7 mouse cellular contexts compared by ENCODE assay signal in the genomic region with DNA sequence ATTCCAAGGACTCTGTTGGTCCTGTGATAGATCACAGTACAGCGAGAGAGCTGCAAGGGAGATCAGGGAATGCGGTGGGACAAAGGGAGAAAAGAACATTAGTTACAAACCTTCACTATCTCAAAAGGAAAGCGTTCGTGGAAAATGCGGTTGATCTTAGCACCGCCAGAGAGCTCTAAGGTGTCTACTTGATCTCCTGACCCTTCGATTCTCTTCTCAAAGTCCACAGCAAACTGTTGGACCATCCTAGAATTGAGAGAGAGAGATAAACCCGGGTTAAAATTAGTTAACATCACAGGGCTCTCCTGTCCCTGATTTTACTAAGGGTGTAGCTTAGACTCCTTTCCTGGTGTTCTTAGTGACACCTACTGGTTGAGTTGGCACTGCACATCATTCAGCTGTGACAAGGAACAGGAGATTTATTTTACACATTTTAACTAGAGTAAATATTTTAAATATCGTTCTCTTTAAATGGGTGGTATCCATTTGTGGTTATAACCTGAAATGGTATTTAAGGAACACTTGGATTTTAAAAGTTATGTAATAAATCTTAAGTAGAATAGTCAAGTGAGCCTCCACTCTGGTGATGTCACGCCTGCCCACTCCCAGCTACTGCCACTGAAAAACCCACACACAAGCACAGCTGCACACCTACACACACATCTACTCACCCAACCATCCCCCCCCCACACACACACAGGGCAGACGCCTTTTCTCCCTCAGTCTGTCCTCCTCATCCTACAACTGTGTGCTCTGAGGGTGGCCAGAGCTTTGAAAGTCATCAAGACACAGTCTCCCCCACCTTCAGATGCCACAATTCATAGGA.
DNase-seq lines count a peak whose midpoint lies in the region; ATAC-seq and TF ChIP-seq lines count a peak whose summit lies in the region.

No protein-coding gene starts in this region.

- no peak for TF ChIP-seq EP300 in heart, postnatal 0 days (IDR thresholded peaks at IDR 0.05; ENCODE audit: low read depth)

- H3K9me3 ChIP-seq in heart, postnatal 0 days (replicated peaks; ENCODE audit: control insufficient read depth, low read length), result no peaks in the 10 kb centered on the region

- no peaks in the 10 kb centered on the region for H3K27me3 ChIP-seq in heart, postnatal 0 days (ENCODE audit: control insufficient read depth, insufficient read depth, low read length)

- WGBS in heart, postnatal 0 days, result 26% methylated on average over 11 of the region's 11 CpGs
- 37% methylated on average over 11 of the region's 11 CpGs for WGBS in large intestine, adult 2 months

- peak; percentile 80 for ATAC-seq in CD4-positive, CD25-positive, alpha-beta regulatory T cell, adult 4 months
- peak; percentile 80 for ATAC-seq in heart, postnatal 0 days (ENCODE audit: insufficient read depth, low read depth)
- peak; percentile 91 for ATAC-seq in megakaryocyte-erythroid progenitor cell, adult 5-6 weeks (replicated peaks; ENCODE audit: low FRiP score, low TSS enrichment, poor library complexity, severe bottlenecking)

- peak; percentile 56 for DNase-seq in A20 (ENCODE audit: low read depth, low spot score)
- peak; percentile 51 for DNase-seq in embryo, embryonic 11.5 days (ENCODE audit: low read depth, low spot score)
- peak; percentile 61 for DNase-seq in heart, postnatal 0 days (ENCODE audit: low spot score)
- peak; percentile 21 for DNase-seq in large intestine, adult 2 months (ENCODE audit: low read depth, low spot score)
- DNase-seq in thymus, postnatal 14 days, result peak; percentile 34

- H3K4me3 ChIP-seq in heart, postnatal 0 days (ENCODE audit: low read depth, low read length), result peak overlapping the region; percentile 21

- H3K4me2 ChIP-seq in heart, postnatal 0 days (ENCODE audit: low read depth, low read length), result peak overlapping the region; percentile 52

- peak; percentile 86 for TF ChIP-seq CTCF in heart, postnatal 0 days (IDR thresholded peaks at IDR 0.05; ENCODE audit: low read depth)

- no peaks in the 10 kb centered on the region for H3K36me3 ChIP-seq in heart, postnatal 0 days (replicated peaks; ENCODE audit: control insufficient read depth, insufficient read depth, low read length)

- H3K4me1 ChIP-seq in heart, postnatal 0 days (ENCODE audit: control insufficient read depth, insufficient read depth), result no peaks in the 10 kb centered on the region

- no peak overlapping the region; the same call in 1 of the 2 replicates for H3K9ac ChIP-seq in heart, postnatal 0 days (replicated peaks; ENCODE audit: low read depth, low read length)

- no peak overlapping the region for H3K27ac ChIP-seq in heart, postnatal 0 days (ENCODE audit: low read depth)
